Mouse (Mus musculus): ENCODE results near the gene Msh6.

DNA sequence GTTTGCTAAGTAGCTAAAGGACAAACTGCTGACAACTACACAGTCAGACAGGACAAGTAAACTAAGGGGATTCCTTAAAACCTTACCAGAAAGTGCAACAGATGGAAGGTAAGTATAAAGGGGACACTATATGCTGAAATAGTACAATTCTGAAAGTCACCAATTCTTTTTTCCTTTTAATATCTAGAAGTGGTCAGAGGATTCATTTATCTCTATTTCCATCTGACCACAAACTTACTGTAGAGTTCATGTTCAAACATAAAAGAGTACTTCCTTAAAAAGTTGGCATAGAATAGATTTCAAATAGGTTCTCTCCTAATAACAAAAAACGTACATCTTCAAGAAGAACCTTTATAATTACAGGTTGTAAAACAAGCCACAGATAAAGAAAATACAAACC, 18.5 kb downstream of the Msh6 start:
- TF ChIP-seq CTCF (IDR thresholded peaks at IDR 0.05; ENCODE audit: low read depth) (no peak), EP300 (IDR thresholded peaks at IDR 0.05; ENCODE audit: low read depth) (no peak)
